Mouse (Mus musculus) cerebellum, postnatal 36 days (tissue): ENCODE measurements at regions not wholly inside any gene's neighbourhood (a gene's known extent, or its start where the extent isn't known, plus 50 kb on each side); places are given as distances from the start of the nearest gene placed in this dataset.
"Not testable (repeated sequence)": the region's sequence is repeated elsewhere in the genome, so short reads cannot be mapped to it uniquely, and the experiment has no call there.

Source experiments
- DNase-seq, 2 experiments: peaks; one replicate each; pipeline ENCODE4 v3.0.0; 2021 to 2022; ENCODE audit warnings: mixed read lengths in 2 of 2

DNA sequence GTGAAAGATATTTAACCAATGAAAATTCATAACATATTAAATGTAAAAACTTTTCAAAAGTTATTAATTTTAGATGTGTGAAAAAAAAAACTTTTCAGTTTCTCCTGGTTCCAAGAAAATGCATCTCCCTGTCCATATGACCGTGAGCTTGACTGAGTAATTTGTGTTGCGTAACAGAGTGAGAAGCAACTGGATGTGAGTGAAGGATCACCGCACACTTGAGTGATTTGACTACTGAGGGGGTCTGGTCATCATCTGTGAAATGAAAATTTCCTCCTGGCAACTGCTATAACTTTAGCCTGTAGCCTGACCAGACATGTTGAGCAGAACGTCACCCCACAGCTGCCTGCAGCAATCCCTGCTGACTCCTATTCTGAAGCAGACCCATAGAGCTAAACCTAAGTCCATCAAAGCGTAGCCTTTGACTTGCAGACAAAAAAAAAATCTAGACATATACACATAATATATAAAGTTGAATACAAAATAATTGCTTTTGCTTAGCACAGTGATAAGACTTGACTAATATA lies 461.2 kb downstream of the Brinp3 start:
- DNase-seq, result no peak

DNA sequence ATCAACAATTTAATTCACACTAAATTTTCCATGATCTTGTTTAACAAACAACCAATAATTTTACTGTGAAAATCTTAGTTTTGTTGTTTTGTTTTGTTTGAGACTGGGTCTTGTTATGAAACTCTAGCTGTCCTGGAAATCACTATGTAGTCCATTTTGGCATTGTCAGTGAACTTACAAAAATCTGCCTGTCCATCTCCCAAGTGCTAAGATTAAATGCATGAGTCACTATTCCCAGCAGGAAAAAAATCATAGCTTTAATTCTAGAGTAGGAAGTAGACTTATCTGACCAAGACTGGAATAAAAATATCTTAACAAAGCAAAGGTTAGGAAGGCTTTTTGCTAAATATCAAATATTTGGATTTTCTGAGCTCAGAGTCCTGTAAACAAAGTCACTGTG lies 461.8 kb downstream of the Brinp3 start:
- DNase-seq, result no peak

DNA sequence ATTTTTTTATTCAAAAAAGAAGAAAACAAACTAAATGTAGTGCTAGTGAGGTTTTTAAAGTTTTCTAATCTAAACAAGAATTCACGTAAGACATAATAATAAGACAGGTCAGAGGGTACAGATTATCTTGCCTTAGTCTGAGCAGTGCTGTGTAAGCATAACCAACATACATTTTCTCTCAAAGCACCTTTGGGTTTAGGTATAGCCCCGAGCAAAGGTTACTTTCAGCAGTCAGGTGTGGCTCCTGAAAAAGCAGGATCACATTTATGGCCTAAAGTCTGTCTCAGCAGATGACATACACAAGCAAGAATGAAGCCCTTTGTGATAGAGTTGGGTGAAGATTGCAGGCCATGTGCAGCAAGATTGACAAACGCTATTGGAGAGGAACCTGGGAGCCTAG lies 465.9 kb downstream of the Brinp3 start:
- no peak for DNase-seq

DNA sequence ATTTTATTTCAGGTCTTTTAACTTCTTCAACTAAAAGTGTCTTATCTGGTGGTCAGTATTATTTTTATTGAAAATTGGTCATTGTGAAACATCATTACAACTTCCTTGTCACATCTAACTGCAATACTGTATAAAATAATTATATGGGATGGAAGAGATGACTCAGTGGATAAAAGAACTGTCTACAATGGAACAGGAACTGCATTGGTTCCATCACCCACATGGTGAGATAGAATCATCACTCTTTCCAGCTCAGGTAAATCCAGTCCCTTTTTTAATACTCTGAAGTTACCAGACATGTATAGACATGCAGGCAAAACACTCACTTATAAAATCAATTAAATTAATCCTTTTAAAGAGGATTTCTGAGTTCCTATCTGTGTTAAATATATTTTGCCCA lies 473.0 kb downstream of the Brinp3 start:
- DNase-seq, result no peak

DNA sequence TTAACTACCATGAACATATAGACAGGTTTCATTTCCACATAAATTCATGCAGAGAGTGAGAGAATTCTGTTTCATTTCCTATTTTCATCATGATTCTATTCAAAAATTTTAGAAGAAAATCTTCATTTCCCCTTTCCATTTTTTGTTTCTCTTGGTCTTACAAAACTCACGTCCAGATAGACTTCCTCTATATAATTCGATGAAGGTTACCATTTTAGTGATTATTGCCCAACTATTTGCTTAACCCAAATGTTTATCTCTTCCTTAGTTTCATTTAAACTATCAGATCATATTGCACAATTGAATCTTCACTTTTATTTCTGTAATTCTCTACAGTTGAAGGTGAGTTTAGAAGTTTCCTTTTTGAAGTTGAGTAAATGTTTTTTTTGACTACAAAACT lies 473.4 kb downstream of the Brinp3 start:
- DNase-seq, result no peak

DNA sequence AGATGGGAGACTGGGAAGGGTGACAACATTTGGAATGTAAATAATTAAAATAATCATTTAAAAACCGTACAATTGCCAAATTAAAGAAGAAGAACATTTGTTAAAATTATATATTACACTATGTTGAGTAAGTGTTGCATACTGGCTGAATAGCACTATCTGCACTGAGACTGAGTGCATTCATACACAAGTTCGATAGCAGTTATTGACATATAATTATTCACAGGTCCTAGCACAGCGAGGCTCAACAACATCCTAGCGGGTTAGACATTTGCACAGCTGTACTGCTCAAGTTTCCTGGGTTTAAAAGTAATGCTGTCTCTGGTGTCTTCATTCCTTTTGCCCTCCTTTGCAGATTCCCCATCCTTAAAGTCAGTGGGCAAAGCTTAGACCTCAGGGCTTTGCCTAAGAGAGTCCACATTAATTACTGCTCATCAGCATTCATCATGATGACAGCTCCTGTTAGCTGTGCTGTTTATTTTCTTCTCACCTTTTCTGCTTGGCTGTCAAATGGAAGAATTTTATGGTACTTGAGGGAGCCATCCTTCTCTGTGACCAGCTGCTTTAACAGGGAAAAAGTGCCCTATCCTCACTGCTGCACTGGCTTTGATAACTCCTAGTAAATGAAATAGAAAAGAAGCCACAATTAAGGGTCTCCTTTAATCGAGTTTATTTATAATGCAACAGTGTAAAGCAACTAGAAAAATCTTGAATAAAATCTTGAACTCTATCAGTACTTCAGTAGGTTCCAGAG lies 489.1 kb downstream of the Brinp3 start:
- no peak for DNase-seq

DNA sequence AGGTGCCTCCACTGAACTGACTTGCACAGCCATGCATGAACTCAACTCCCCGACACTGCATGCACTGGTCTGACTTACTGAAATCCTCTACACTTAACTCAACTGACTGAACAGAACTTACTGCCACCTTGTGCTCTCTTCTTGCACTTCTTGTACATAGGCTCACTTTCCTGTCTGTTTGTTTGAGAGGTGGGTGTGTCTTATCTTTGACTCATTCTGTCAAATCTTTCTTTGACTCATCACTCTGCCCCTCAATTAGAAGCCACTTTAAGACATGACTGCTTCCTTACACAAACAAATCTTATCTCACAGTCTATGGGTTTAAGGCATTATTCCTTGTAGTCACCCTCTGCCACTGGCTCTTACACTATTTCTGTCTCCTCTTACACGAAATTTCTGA lies 505.5 kb downstream of the Brinp3 start:
- no peak for DNase-seq

DNA sequence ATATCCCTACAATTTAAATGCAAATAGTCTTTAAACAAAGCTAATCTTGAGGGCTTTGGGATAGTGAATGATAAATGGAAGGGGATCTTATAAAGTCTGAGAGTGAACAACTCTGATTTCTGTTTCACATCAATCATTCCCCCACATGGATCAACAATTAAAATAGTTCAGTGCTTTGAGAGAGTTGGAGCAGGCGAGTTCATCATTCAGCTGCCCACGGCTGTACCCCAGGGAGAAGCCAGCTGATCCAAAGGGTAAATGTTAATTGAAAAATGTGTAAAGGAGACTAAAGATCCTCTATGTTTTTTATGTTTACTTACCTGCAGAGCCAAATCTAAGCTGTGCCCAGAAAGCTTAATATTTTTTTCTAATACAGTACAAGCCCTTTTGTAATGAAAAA lies 553.2 kb downstream of the Brinp3 start:
- DNase-seq, result no peak

DNA sequence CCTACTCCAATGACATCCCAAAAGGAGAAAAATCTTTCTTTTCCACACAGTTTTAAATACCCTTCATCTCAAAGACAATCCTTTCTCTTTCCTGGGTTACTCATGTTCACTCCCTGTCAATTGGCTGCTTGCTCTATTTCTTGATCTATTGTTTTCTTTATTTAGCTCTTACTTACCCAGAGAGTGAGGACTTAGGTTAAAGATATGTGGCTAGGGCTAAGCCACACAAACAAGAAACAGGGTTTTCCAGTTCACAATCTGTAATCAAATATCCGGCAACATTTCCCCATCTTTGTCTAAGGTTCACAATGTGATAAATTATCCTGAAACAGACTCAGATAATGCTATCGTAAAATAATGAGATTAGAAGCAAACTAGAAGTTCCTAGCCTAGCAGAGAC lies 563.9 kb downstream of the Brinp3 start:
- DNase-seq, result no peak

DNA sequence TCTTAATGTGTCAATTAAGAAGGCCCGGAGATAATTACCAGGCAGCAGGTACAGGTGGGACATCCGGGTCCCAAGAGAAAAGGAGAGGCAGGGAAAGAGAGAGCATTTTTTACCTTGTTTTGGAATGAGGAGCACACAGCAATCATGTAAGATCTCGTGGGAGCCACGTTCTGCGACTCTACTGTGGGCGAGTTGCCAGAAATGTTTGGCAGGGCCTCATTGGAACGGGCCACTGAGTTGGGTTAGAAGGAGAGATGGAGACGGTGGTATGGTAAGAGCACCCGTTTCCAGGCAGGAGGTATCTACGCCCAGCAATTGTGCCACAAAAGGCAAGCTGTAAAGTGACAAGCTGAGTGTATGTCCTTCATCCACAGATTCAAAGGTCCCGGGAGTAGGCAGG lies 579.6 kb downstream of the Brinp3 start:
- DNase-seq, result peak; percentile 4 to 19

DNA sequence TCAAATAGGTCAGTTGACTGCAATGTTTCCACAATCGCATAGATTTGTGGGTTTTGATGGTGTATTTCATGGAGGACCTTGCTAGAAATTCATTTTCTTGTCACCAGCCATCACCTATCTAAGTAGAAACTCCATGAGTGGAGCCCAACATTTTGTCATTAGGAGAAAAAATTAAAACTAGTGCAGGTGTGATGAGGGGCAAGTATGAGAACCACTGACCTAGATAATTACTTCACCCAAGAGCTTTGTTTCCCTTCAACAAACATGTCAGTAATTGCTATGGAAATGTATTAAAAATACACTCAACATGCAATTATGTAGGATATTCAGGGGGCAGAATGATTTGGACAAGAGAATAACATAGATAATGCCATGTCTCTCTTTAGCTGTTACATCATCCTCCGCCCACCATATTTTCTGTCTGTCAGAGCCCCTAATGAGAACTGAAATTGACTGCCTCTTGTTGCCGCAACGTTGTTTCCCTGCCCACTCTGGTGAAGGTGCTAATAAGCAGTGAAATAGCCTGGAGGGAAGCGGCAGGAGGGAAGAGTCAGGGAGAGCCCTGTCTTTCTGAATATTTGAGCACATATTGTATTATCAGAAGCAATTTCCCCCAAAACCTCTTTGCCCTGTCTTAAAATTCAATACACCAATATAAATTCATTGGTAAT lies 589.7 kb downstream of the Brinp3 start:
- DNase-seq, result no peak

DNA sequence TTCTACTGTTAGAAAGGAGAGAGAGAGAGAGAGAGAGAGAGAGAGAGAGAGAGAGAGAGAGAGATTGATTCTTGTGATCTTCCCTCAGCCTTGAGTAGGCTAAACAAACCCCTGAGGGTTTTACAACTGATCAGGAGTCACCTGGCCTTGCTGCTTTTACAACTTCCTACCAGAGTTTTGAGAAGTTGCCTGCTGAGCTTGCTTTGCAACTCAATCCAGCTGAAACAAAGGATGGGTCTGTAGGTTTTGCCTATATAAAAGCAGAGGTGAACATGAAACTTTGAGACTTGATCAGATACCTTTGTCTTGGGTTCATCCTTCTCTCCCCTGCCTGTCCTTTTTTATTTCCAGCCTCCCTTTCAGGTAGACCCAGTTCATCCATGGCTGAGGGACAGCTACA lies 631.0 kb downstream of the Brinp3 start:
- DNase-seq, result no peak

DNA sequence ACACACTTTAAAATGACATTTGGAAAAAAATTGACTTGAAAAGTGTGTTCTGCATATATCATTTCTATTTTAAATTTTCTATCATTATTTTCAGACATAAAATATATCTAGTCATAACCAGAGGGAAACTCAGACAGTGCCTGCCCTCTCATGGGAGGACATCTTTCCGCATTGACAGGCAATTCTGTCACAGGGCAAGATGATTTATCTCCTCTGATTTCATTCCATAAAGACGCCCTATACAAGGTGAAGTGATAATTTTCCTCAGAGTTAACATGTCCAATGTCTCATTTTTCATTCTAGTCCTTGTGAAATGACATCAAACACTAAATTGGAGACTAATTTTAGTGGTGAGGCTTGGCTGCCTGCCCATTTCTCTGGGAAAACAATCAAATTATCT lies 643.6 kb downstream of the Brinp3 start:
- DNase-seq, result no peak

DNA sequence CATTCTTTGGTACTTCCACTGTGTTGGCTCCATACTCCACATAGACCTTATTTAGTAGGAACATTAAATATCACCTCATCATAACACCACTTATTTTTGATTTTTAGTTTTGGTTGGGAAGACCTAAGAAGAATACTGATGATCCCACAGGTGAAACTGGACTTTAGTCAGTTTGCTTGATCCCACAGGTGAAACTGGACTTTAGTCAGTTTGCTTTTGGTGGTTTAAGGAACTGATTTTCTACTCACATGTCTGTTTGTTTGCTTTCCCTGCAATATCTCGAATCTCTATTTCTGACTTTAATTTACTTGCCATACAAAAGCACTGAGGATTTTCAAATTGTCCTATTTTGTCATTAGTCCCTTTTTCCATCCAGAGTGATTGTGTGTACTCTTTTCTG lies 680.8 kb downstream of the Brinp3 start:
- no peak for DNase-seq

DNA sequence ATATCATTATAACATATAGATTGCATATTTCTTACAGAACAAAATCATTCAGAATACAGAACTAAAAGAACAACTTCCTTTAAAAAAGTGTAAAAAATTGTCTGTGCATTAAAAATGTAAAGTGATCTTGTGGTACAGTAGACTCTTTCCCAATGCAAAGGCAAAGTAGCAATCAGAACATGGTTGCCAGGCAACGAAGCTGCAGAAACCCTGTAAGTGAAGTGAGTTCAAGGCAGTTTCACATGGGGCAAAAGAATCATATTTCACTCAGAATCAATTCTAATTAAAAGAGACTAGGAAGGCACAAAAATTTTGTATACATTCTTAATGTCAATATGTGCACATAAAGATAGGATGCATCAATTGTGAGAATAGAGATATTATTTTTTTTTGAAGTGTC lies 692.2 kb downstream of the Brinp3 start:
- no peak for DNase-seq

DNA sequence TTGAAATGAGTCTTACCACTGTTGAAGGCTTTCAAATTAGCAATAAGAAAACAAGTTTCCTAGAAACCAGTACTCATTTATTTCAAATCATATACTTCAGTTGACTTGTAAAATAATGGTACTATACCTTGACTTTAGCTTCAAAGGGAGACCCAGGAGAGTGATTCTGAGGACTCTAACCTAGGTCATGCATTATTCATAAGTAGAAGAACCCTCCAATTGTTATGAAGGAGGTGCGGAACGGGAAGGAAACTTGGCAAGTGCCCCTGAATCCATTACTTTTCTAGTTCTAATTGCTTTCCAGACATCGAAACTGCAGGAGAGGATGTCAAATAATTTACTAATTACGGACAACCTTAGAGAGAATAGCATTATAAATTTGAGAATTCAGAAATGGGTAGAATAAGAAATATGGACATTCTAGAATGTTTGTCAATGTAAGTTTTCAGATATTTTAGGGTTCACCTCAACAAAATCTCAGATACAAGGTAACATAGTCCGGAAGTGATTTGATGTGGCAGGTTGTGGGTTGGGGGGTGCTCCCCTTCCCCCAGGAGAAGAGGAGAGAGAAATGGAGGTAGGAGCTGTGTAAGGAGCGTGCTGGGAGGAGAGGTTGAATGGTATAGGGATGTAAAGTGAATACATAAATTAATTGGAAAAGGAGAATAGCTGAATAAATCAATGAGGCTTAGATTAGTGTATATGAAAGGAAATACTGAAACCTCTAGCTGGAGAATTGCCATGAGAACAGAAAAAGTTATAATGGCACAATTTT lies 692.9 kb downstream of the Brinp3 start:
- DNase-seq, result no peak

DNA sequence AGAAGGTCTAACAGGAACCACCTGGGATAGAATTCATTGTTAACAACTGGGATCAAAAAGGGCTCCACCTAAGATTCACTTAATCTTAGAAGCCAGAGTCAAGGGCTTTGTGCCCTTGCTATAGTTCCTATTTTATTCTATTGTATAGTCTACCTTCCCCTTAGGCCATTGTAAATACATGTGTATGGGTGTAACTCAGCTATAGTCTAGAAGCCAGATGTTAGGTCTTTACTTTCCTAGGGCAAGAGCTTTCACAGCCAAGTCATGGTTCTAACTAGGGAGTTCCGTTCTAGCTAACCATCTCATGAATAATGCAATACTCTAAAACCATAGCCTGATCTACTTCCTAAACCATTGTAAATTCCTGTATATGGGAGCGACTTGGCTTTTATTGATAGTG lies 705.4 kb downstream of the Brinp3 start:
- not testable (repeated sequence) for DNase-seq

DNA sequence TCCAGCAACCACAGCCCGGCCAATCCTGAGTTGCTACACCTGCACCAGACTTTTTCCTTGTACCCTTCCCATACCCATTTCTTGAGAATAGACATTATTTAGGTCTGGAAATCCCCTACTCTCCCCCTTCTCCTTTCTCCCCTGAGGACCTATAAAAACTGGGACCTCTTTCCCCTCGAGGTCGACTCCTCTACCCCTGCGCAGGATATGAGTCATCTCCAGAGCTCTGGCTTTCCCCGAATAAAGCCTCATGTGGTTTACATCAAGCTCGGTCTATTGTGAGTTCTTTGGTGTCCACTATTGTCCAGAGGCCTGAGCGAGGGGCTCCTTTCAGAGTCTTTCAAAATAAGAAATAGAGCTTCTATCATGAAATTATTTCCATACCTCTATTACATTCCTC lies 720.3 kb downstream of the Brinp3 start:
- not testable (repeated sequence) for DNase-seq

DNA sequence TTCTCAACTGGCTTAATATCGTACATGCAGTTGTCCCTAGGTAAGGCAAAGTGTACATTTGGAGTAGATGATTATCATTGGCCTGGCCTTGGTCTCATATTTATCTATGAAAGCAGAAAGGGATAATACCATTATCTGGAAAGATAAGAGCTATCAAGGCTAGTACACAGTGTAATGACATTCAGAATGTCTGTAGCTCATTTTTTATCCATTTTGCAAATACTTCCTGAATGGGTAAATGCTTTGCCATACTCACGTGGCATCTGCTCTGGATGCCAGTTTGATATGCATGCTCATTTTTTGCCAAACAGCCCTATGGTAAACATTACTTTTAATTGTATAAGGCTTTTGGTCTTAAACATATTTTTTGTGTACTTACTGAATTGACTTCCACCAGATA lies 723.4 kb downstream of the Brinp3 start:
- no peak for DNase-seq

DNA sequence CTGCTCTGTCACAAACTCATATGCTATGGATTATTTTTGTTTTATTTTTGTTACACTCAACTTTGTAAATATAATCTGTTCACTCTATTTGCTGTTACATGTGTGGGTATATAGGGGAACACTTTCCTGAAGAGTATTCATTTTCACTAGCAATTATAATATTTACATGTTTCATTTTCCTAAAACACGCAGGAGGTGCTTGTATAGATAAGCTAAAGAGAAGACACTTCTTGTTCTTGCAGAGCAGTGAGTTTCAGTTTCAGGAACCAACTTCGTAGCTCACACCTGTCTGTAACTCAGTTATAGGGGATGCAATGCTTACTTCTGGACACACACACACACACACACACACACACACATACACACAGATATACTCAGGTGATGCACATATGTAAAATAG lies 724.9 kb downstream of the Brinp3 start:
- DNase-seq, result no peak

DNA sequence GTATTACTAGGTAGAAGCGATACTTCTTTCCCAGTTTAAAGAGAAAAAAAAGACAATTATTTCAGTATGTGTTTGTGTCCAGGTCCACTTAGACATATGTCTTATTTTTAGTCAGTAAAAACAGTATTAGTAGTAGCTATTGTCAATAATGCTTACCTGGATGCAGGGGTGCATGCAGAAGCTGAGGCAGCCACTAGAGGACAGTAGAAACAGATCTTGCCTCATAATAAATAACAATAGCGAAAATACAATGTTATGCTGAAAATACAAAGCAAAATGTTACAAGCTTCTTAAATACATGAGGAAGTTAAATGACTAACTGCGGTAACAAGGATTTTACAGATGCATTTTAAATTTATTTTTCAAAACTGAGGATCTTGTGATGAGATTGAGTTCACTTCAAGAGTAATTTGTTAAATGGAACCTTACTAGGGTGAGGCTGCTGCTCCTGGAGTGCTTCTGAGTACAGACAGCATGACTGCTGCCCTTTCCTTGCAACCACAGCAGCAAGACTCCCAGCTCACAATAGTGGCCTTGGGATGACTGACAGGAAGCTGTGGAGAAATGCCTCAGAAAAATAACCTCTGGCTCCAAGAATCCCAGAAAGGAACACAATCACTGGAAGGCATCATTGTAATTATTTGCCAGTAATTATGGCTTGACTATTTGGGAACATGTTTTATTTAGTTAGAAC lies 728.8 kb downstream of the Brinp3 start:
- DNase-seq, result no peak

DNA sequence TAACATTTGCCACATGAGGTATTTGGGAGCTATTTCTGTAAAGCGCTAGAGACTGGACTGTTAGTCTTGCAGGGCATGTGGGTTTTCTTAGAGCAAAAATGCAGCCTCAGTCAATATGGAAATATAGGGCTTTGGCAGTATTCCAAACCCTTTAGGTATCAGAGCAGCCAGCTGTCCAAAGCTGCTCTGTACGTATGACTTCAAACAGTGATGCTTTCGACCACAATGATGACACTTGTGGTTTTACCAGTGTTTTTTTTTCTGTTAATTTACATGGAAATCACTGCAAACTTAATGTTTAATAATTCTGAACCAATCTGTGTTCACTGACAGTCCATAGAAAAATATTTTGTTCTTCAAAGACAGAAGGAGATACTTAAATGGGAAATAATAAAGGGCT lies 743.0 kb downstream of the Brinp3 start:
- no peak for DNase-seq

DNA sequence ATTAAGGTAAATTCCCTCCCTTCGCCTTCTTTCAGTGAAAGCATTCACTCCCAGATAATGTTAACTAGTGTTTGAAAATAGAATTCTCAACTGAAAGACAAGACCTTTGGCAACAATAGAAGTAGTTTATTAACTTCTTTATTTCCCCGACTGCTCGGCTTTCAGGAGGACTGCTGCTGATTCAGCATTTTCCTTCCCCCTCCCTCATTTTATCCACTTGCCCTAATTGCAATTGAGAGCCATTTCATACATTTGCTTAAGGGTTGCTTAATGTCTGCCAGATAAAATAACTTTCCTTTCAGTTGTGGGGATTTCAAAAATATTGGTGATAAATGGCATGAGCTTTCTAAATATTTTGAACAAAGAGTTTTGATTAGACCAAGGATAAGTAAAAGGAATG lies 744.5 kb downstream of the Brinp3 start:
- DNase-seq, result no peak
